In the genomic region with DNA sequence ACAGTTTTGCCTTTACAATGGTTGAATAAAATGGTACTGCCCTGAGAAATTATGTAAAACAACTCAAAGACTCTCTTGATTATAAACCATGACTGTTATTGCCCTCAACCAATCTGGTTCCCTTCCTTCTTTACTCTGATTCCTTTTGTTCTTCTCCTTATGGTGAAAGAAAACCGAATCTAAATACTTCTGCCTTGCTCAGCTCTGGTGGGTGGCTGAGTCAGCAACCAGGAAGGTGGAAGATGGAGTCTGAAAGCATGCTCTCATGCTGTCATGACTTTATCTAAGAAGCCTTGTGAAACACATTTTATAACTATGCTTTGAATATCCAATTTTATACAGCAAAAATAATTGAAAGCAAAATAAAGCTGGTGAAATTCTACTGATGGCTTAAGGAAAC, we compare ENCODE assay signal across 5 mouse cellular contexts.
"Had no signal": no experiment of that assay in that cellular context is flagged by ENCODE, and none has a peak within 500 bp of the region (broad histone marks: within the 10 kb centered on the region; RNA-seq: fewer than 3 reads in every experiment).

No protein-coding gene starts in this region.

- DNase-seq: kidney, adult 8-10 months; kidney, postnatal 25 days; lung, adult 2 months; lung, postnatal 36 days; thymus, postnatal 36 days had no signal
